Mouse (Mus musculus) cerebellum, adult 9-11 months (tissue): ENCODE results near the gene Sox3.
A peak's percentile ranks its signal among the peaks of the same experiment; 100 is the strongest.

ENCODE experiments used
- DNase-seq: peaks from one replicate; pipeline ENCODE4 v3.0.0; 2022

The Sox3 gene

DNA sequence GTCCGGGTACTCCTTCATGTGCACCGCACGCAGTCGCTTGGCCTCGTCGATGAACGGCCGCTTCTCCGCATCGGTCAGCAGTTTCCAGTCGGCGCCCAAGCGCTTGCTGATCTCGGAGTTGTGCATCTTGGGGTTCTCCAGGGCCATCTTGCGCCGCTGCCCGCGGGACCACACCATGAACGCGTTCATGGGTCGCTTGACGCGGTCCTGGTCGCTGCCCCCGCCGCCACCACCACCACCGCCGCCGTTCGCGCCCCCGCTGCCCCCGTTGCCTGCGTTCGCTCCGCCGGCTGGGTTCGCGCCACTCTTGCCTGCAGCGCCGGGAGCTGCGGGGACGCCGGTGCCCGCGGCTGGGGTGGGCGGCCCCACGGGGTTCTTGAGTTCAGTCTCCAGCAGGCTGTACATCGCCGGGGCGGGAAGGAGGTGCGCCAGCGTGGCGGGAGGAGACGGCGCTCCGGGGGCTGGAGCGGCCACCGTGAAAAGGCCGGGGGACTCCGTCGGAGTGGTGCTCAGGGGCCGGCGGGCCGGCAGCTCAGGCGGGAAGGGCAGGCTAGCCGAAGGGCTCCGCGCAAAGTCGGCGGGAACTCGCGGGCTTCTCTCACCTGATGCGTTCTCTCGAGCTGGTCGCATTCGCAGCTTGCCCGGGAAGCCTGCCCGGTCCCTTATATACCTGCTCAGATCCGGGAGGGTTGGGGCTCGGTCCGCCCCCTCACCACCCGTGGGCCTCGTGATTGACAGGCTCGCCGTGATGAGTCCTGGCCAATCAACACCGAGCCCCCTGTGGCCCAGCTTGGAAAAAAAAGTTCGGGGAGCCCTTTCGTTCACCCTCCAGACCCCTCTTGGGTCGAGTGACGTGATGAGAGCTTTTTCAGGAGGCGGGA lies at the start of gene Sox3:
TSS of gene Sox3 (minus strand) at position 630 of the 881 bp plus-strand sequence.
- no peak for DNase-seq

DNA sequence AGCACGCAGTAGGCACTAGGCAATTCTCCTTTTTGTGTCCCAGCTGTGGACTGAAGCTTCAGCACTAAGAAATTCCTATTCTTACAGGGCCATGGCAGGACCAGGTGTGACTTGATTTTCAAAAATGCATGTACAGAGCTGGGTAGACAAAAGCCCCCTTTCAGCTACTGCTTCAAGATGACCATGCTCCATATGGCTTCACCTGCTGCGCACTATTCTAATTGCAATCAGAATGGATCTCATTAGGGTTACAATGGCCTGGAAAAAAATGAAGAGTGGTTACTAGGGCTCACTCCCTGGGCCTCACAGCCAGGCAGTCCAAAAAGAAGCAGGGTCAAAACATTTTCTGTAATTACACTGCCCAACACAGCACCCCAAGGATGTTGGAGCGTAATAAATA lies 47.0 kb upstream of the Sox3 start:
- DNase-seq: no peak

DNA sequence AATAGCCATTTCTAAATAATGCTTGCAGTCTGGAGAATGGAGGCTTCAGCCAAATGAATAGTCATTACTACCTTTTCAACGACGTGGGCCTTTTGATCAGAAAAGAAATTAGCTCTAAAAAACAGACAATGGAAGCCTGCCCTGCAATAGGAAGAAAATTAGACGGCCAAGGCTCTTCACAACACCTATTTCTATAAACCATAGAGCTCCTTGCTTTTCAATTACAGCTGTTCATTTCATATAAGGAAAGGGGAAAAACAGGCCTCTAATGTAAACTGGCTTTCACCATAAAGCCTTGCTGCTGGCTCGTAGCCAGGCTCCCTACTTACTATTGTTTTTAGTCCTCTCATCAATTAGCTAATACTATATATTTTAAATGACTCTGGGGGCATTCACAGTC lies 6.3 kb upstream of the Sox3 start:
- DNase-seq: no peak

DNA sequence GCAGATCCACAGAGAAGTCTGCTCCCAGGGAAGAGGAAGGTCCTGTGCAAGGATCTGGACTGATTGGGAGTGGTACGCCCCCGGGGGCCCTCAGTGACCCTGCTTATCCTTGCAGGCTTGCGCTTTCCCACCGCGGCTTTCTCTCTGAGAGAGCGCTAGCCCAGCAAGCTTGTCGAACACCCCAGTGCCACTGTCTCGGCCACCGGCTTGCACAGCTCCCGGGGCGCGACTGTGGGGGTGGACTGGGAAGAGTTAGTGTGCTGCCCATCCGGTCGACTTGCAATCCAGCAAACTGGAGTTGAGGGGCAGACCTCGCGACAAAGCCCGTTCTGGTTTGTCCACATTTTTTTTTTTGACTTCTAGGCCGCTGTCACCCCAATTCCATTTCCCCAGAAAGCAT lies 5.4 kb upstream of the Sox3 start:
- DNase-seq: no peak

DNA sequence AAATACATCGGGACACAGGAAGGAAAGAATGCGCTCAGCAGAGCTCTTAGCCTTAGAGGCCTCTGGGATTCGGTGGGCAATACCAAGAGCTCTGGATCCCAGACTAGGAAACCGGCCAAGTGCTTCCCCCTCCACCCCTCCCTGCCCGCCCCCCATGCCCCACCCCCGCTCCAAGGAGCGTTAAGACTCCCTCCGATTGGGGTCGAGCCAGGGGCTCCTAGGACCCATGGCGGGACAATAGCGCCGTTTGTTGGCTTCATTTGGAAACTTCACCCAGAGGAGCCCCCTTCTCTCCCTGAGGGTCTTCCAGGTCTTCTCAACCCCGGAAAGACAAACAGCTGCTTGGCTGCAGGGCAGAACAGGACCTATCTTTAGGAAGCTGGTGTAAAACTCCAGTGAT lies 3.1 kb upstream of the Sox3 start:
- no peak for DNase-seq

DNA sequence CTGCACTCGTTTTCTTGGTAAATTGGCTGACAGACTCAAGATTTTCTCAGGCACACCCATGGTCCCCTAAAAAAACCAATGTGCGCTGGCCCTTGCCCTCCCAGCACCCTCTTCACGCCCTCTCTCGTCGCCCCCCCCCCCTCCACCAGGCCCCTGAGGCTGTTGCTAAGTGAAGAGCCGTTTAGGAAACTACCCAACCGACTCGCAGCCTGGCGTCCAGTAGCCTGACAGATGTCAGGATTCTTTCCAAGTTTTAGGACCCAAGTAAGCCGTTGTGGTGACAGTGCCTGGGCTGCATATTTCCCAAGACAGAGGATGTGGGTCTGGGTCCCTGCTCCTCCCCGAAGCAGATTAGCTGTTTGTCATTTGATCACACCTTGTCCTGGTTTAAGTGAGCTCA lies 2.2 kb upstream of the Sox3 start:
- DNase-seq: no peak

DNA sequence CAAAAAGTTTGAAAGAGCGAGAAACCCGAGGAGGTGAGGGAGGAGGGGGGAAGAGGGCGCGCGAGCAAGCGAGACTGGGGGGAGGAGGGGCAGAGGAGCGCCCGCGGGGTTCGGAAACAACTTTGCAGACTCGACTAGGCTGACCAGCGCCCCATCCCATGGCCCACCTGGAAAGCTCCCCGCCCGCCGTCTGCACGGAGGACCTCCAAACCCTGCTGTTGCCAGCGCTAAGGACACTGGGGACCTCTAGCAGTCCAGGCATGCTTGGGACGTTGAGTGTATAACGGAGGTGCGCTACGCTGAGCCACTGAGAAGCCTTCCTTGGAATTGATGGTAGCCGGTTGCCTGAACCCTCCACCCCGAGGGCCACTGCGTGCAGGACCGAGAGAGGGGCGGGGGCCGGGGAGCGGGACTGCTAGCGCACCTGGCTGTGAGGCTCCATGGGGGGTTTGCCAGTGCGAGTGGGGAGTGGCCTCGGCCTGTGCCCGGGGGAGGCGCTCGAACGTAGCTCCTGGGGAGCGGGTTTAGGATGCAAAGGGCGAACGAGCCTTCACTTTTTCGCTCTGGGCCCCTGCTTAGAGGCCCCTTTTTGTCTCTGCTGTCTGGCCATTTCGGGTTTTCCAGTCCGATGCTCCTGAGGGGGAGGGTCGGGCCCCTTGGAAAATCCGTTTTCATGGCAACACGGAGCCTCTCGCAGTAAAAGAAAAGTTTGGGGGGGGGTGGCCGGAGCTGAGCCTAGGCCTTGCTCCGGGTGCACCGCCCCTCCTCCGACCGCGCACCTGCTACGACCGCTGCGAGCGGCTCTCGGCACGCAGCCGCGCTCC lies 702 bp upstream of the Sox3 start:
- no peak for DNase-seq

DNA sequence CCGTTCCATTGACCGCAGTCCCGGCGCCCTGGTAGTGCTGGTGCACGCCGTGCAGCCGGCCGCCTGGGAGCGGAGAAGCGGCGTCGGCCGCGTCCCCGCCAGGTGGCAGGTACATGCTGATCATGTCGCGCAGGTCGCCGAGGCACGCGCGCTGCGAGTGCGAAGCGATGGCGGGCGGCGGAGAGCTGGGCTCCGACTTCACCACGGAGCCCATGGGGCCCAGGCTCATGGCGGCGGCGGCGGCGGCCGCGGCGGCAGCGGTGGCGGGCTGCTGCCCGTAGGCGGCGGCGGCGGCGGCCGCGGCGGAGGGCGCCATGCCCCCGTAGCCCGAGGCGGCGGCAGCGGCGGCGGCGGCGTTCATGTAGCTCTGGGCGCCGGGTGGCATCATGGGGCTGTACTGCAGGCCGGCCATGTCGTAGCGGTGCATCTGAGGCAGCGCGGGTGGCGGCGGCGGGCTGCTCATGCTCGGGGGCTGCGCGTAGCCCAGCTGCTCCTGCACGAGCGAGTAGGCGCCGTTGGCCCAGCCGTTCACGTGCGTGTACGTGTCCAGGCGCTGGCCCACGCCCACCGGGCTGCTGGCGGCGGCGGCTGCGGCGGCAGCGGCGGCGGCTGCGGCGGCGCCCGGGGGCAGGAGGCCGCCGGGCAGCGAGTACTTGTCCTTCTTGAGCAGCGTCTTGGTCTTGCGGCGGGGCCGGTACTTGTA lies 981 bp downstream of the Sox3 start:
- peak; percentile 7 for DNase-seq

DNA sequence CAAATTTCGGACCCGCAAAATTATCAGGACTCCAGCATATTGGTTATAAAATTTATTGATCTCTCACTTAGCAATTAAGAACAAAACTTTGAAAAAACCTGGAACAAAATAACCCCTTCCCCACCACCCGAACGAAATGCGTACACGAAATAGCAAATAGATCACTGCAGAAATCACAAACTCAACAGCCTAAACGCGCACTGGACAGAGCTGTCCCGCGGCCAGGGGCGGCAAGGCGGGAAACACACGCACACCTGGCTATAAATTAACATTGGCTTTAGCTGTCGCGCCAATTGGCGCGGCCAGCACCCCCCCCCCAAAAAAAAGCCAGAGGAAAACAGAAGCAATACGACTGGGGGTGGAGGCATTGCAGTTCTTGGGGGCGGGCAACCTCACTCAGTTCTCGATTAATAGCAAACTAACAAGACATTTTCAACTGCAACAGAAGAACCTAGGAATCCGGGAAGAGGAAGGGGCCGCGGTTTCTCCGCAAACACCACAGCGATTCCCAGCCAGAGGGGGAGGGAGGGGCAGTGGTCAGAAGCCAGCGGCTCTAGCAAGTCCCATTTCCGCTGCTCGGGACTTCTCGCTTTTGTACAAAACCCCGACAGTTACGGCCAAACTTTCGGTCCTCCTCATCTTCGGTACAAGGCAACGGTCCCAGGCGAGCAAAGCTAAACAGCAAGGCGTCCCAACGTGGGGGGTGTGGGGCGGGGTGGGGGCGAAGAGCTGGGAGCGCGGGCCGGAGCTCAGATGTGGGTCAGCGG lies 1.7 kb downstream of the Sox3 start:
- no peak for DNase-seq

DNA sequence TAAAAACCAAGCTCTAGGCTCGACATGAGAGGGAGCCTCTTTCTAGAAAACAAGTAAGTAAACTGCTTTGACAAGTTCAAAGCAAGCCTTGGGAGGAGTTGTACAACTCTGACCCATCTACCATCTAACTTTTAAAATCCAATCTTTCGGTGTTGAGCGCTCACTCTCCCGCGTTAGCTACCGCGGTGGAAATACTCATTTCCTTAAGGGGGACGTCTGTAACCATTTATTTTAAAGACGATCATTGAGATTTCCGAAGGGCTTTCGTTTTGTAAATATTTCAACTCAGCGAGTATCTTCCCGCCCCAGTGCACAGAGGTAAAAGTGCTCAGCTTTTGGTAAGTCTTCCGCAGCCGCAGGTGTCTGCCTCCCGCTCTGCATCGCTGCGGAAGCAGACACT lies 2.6 kb downstream of the Sox3 start:
- DNase-seq: no peak

DNA sequence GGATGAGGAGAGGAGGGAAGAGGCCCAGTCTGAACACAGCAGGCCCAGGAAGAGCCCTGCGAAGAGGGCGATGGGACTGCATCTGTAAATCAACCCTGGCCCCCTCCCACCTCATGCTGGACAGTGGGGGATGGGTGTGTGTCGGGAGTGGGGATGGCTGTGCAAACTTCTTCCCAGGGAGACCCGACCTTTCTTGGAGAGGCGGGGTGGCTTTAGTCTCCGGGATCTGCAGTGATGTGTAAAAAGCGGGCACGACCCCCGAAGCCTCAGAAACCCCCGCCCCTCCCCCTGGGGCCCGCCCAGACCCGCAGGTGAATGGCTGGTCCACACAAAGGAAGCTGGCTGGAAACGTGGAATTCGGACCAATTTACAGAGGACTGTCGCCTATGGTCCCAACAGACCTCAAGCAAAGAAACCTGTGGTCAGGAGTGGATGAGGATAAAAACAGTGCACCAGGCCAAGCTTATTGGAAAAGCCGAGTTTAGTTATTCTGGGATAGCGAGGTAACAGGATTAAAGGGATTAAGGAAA lies 3.2 kb downstream of the Sox3 start:
- no peak for DNase-seq
